Mouse (Mus musculus) heart, embryonic 15.5 days (tissue): ENCODE results near the gene Sos2. TPM values are rescaled to one million over a fixed set of nuclear protein-coding genes. Genes with fewer than 3 reads are reported as not detected.
A peak's percentile ranks its signal among the peaks of the same experiment; 100 is the strongest.
"Not testable (repeated sequence)": the region's sequence is repeated elsewhere in the genome, so short reads cannot be mapped to it uniquely, and the experiment has no call there.

Experiments
- ATAC-seq: fragments of 200-750 bp; cut with Nextera tagmentation; replicated peaks from 2 replicates; pipeline ENCODE4 v1.8.0; 2017; ENCODE audit warnings: low read depth, moderate TSS enrichment; ENCODE audit not compliant: insufficient number of reproducible peaks, insufficient read depth, low FRiP score
- H3K27ac ChIP-seq: fragments of 300-500 bp; sonication (generic); 2 replicates; pipeline ENCODE4 v1.5.1; 2015; ENCODE audit warnings: mild to moderate bottlenecking, inconsistent platforms
- H3K27me3 ChIP-seq: fragments of 300-500 bp; sonication (generic); 2 replicates; pipeline ENCODE4 v1.6.1; 2015; ENCODE audit warnings: inconsistent platforms
- H3K36me3 ChIP-seq: fragments of 300-500 bp; sonication (generic); 2 replicates; pipeline ENCODE4 v1.6.1; 2015; ENCODE audit warnings: mild to moderate bottlenecking, inconsistent platforms
- H3K4me1 ChIP-seq: fragments of 300-500 bp; sonication (generic); replicated peaks from 2 replicates; pipeline ENCODE4 v1.6.1; 2015; ENCODE audit warnings: inconsistent platforms
- H3K4me2 ChIP-seq: fragments of 300-500 bp; sonication (generic); 2 replicates; pipeline ENCODE4 v1.6.1; 2015; ENCODE audit warnings: inconsistent platforms, mild to moderate bottlenecking, moderate library complexity
- H3K4me3 ChIP-seq: fragments of 300-500 bp; sonication (generic); 2 replicates; pipeline ENCODE4 v1.5.1; 2015; ENCODE audit warnings: mild to moderate bottlenecking, inconsistent platforms
- H3K9ac ChIP-seq: fragments of 300-500 bp; sonication (generic); 2 replicates; pipeline ENCODE4 v1.6.1; 2015; ENCODE audit warnings: mild to moderate bottlenecking, inconsistent platforms
- H3K9me3 ChIP-seq: fragments of 300-500 bp; sonication (generic); replicated peaks from 2 replicates; pipeline ENCODE4 v1.6.1; 2016; ENCODE audit warnings: inconsistent platforms
- WGBS: fragments of 180-500 bp; shearing (Covaris S2); methylation state at CpG from one replicate; pipeline ENCODE4 v1.1.7; 2015; ENCODE audit warnings: mixed read lengths; 5-methylcytosine and 5-hydroxymethylcytosine counted together
- polyA plus RNA-seq: library from polyadenylated mRNA; unstranded; fragments of >200 nt; fragmentation: Nextera tagmentation; extraction: Ambion mirVana; gene quantifications from 2 replicates; pipeline ENCODE4 v1.2.1, GENCODE M21; 2015

Sos2 gene
- polyA plus RNA-seq, 1 experiment from 2014 or later, result 6.7 TPM

DNA sequence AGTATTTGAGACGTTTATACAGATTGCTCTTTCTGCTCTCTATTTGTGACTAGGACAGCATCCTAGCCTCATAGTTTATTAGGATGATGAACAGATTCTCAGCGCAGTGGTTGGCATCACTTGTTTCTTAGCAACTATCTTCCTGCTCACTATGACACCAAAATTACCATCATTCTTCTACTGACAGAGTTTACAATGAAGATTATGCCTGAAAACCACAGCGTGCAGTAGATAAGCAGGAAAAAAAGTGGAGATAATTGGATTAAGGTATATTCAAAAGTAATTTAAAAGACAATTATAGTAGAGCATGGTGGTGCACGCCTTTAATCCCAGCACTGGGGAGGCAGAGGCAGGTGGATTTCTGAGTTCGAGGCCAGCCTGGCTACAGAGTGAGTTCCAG, 88.5 kb downstream of the Sos2 start:
- H3K27ac ChIP-seq, result no peak overlapping the region
- no peaks in the 10 kb centered on the region for H3K4me1 ChIP-seq
- H3K36me3 ChIP-seq, result peaks cover 36% of the 10 kb centered on the region
- no peak overlapping the region for H3K9ac ChIP-seq
- no peaks in the 10 kb centered on the region for H3K27me3 ChIP-seq
- WGBS, result 86% methylated on average over 5 of the region's 5 CpGs
- H3K9me3 ChIP-seq, result no peaks in the 10 kb centered on the region
- ATAC-seq, result no peak
- H3K4me3 ChIP-seq, result no peak overlapping the region
- no peak overlapping the region for H3K4me2 ChIP-seq

DNA sequence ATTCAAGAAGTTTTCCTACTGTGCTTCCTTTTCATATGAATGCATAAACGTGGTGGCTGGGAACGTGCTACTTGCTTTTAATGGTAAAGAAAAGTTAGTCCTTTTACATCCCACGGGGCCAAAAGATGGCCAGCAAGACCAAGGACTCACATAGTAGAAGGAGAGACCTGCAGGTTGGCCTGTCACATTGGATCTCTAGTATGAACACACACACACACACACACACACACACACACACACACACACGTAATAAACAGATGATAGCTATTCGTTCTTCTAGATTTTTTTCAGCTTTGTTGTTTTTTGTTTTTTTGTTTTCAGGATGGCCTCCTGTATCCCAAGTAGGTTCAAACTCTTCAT, 98.4 kb downstream of the Sos2 start:
- ATAC-seq, result no peak
- Histone ChIP-seq H3K36me3 (peaks cover 35% of the 10 kb centered on the region), H3K27me3 (no peaks in the 10 kb centered on the region), H3K9me3 (no peaks in the 10 kb centered on the region), H3K9ac (peak overlapping the region; percentile 67), H3K4me1 (peaks cover 12% of the 10 kb centered on the region), H3K27ac (peak overlapping the region; percentile 75), H3K4me3 (peak overlapping the region; percentile 71), H3K4me2 (peak overlapping the region; percentile 67)
- 38% methylated on average over 5 of the region's 5 CpGs for WGBS

DNA sequence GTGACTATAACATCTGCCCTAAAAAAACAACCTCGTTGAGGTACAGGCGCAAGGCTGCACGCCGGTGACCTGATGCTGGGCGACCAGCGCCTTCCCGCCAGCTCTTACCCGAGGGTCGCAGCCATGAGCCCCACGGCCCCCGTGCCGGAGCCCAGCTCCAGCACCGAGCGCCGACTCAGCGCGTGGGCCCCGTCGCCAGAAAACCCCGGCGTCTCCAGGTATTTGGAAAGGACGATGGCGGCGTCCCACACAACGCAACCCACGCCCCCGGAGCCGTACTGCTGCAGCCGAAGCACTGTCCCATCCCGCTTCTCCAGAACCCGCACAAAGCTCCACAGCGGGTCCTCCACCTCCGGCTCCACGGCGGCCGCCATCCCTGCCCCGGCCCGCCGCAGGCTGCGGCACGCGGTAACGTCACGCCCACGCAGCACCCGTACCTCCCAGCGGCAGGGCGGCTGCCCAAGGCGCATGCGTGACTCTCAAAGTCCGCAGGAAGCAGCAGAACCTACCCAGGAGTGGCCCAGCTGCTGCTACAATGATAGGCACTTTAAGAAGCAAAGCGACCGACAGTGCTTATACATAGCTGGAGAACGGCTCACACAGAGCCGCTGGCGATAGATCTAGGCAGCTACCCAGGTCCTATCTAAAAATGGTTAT, 98.9 kb downstream of the Sos2 start, which contains the start of gene Vcpkmt:
Gene Vcpkmt, minus strand, starts transcription at position 416 of the 657 bp plus-strand sequence.
- Histone ChIP-seq H3K9me3 (no peaks in the 10 kb centered on the region), H3K4me3 (peak within 1 kb of the TSS; percentile 71), H3K4me2 (peak within 1 kb of the TSS; percentile 67), H3K27ac (peak within 1 kb of the TSS; percentile 75), H3K27me3 (no peaks in the 10 kb centered on the region), H3K36me3 (peaks cover 40% of the 10 kb centered on the region), H3K9ac (peak within 1 kb of the TSS; percentile 67), H3K4me1 (peaks cover 12% of the 10 kb centered on the region)
- WGBS, result under 1% methylated on average over 56 of the region's 56 CpGs
- ATAC-seq, result peak; percentile 92

DNA sequence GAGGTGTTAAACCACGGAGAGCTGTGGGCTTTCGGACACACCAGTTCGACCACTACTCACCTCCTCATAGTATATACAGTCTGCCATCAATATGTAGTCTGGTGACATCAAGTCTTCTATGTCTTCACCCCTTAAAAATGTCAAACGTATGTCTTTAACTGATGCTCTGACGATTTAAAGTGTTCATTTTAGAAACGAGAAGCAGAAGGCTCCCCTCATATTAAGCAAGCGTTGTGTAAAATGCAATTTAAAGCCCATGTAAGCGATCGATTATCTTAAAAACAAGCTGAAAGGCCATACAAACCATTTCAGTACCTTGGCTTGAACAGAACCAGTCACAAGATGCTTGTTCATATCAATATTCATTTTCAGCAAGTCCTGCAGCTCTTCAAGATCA, 99.4 kb downstream of the Sos2 start:
- H3K27ac ChIP-seq, result peak overlapping the region; percentile 75
- peaks cover 42% of the 10 kb centered on the region for H3K36me3 ChIP-seq
- ATAC-seq, result no peak

DNA sequence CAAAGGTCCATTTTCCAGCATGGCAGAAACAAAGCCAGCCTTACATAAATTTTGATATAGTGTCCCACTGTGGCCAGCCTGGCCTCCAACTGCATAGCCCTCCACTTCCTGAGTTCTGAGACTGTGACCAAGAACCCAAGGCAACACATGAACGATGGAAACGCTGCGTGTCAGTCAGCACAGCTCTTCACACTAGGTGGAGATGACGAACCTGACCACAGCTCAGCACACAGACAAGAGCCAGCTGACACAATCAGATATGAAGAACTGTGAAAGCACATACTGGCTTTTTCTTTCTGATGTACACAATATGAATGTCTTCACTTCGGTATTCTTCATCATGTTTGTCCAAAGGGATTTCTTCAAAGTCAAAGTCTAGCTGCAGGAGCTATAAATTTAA, 102.0 kb downstream of the Sos2 start:
- no peak overlapping the region for H3K4me2 ChIP-seq
- 50% methylated on average over 5 of the region's 5 CpGs for WGBS
- H3K9ac ChIP-seq, result no peak overlapping the region
- H3K27me3 ChIP-seq, result no peaks in the 10 kb centered on the region
- H3K4me3 ChIP-seq, result no peak overlapping the region
- H3K36me3 ChIP-seq, result peaks cover 30% of the 10 kb centered on the region
- H3K4me1 ChIP-seq, result peaks cover 12% of the 10 kb centered on the region
- H3K9me3 ChIP-seq, result no peaks in the 10 kb centered on the region
- H3K27ac ChIP-seq, result no peak overlapping the region
- no peak for ATAC-seq

More for the DNA sequence above, 99.4 kb downstream of the Sos2 start:
- peak overlapping the region; percentile 67 for H3K9ac ChIP-seq
- peak overlapping the region; percentile 71 for H3K4me3 ChIP-seq
- 24% methylated on average over 9 of the region's 9 CpGs for WGBS
- H3K4me1 ChIP-seq, result peaks cover 12% of the 10 kb centered on the region
- no peaks in the 10 kb centered on the region for H3K27me3 ChIP-seq
- H3K4me2 ChIP-seq, result peak overlapping the region; percentile 67
- H3K9me3 ChIP-seq, result no peaks in the 10 kb centered on the region

DNA sequence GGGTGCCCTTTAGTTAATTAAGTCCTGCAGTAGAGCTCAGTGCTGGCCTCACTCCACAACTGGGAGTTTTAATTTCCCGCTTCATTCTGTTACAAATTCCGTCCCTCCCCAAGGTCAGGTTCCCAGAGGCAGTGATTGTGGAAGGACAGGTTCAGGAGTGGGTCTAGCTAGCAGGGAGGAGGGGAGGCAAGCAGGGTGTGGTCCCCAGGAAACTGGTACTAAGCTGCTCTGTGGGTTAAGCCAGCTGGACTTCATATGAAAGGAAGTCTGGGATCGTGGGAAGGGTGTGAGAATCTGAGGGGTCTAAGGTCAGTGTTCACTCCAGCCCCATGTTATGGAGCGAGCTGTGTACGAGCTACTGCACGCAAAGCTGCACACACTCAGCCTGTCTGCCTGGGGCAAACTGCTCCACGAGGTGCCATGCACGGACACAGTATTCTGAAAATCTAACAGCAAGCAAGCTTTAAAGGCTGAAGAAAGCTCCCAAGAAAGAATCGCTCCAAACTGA, 105.5 kb downstream of the Sos2 start:
- H3K36me3 ChIP-seq, result peaks cover 27% of the 10 kb centered on the region
- no peak overlapping the region for H3K4me2 ChIP-seq
- H3K4me3 ChIP-seq, result no peak overlapping the region
- H3K4me1 ChIP-seq, result peaks cover 15% of the 10 kb centered on the region
- no peak overlapping the region for H3K9ac ChIP-seq
- no peaks in the 10 kb centered on the region for H3K27me3 ChIP-seq
- no peaks in the 10 kb centered on the region for H3K9me3 ChIP-seq
- 84% methylated on average over 9 of the region's 9 CpGs for WGBS
- no peak overlapping the region for H3K27ac ChIP-seq
- ATAC-seq, result no peak

DNA sequence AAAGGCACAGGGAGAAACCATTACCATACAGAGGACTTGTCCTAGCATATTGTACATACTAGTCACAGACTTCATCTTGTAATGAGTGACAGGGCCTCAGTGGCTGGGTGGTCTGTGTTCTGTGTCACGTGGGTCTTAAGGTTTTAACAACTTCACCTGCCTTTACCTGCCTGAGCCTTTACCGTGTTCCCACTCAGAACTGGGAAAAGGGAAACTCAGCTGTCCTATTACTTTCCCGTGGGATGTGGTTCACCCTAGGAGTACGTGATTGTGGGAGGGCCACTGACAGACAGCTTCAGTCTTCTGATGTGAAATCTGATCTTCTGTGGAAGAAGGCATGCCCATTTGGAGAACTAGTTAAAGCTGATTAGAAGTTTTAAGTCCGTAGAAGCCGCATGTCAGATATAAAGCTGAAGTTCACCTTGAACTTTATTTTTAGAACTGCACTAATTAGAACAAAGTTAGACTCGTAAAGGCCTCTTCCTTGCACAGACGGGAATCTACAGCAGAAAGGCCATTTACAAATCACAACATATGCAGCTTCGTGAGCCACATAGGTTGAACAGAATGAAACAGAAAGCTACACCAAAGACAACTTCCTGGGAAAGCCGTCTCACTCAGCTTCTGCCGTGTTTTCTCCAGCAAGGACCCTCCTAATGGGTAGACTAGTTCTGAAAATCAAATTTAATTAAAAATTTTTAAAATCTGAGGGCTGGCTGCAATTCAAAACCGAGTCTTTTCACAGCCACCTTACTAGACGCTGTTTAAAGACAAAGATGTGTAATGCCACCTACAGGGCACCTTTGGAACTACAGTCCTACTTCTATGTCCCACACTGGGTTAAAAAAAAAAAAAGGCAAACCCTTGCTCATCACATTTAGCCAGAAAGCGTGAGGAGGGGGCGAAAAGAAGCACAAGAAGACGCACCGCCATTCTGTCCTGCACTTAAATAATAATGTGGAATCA, 107.5 kb downstream of the Sos2 start:
- WGBS, result 18% methylated on average over 17 of the region's 17 CpGs
- Histone ChIP-seq H3K27ac (peak overlapping the region; percentile 16; the same call in 1 of the 2 replicates), H3K27me3 (no peaks in the 10 kb centered on the region), H3K4me3 (peak overlapping the region; percentile 47), H3K36me3 (peaks cover 23% of the 10 kb centered on the region), H3K9ac (peak overlapping the region; percentile 49), H3K4me1 (peaks cover 7% of the 10 kb centered on the region), H3K4me2 (peak overlapping the region; percentile 61), H3K9me3 (no peaks in the 10 kb centered on the region)
- ATAC-seq, result no peak

DNA sequence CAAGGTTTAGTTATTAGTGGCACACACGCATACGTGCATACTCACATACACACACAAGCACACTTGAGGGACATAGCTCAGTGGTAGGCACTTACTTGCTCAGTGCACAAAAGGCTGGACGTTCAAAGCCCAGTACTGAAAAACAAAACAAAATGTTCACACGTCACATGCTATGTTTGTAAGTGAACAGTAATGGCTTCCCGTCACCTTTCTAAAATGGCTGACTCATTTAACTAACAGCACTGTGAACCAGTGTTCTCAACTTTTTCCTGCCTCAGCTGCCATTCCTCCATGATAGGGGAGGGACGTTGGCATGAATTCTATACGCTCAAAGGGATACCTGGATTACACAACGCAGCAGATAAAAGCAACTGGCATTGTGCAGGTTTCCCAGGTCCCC, 108.4 kb downstream of the Sos2 start:
- no peak overlapping the region for H3K4me2 ChIP-seq
- no peak overlapping the region for H3K4me3 ChIP-seq
- H3K9ac ChIP-seq, result no peak overlapping the region
- no peaks in the 10 kb centered on the region for H3K9me3 ChIP-seq
- ATAC-seq, result no peak
- WGBS, result 92% methylated on average over 8 of the region's 8 CpGs
- H3K36me3 ChIP-seq, result peaks cover 15% of the 10 kb centered on the region
- H3K27ac ChIP-seq, result no peak overlapping the region
- peaks cover 7% of the 10 kb centered on the region for H3K4me1 ChIP-seq
- H3K27me3 ChIP-seq, result no peaks in the 10 kb centered on the region

DNA sequence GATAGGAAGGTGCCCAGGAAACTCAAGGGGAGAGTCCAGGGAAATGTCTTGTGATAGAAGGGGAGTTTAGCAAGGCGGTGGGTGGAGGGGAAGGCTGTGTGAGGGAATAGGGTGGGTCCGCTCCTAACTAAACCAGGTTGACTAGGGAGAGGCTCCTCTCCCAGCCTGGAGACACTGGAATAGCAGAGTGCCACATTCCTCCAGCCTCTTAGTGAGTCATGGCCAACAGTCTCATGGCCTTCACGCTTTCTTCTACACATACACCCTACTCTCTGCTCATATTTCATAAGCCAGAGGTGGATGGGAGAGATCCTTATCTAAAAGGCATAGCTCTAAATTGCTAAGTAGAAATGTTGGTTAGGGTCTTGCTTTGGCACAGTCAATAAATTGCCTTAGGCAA, 111.7 kb downstream of the Sos2 start:
- Histone ChIP-seq H3K9me3 (no peaks in the 10 kb centered on the region), H3K4me1 (peaks cover 10% of the 10 kb centered on the region), H3K4me3 (no peak overlapping the region), H3K36me3 (no peaks in the 10 kb centered on the region), H3K4me2 (no peak overlapping the region), H3K9ac (no peak overlapping the region), H3K27me3 (no peaks in the 10 kb centered on the region), H3K27ac (no peak overlapping the region)
- 88% methylated on average over 3 of the region's 3 CpGs for WGBS
- ATAC-seq, result no peak

DNA sequence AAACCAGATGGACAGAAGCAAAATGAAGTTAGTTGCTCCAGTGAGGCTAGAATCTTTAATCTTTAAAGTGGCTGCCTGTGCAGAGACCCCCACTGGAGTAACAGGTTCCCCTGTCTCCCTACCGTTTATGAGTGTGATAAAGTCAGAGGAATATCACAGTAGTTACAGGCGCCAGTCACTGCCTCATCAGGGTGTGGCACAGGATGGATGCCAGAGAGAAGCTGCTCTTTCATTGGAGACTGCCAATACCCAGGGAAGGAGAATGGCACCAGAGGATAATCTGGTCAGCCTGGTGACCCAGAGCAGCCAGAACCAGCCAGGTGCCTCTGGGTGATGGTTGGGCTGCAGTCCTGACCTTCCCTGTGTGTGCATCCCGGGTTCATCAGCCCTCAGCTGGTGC, 113.4 kb downstream of the Sos2 start:
- no peaks in the 10 kb centered on the region for H3K27me3 ChIP-seq
- H3K27ac ChIP-seq, result no peak overlapping the region
- peaks cover 4% of the 10 kb centered on the region for H3K4me1 ChIP-seq
- H3K4me2 ChIP-seq, result no peak overlapping the region
- H3K9ac ChIP-seq, result no peak overlapping the region
- no peaks in the 10 kb centered on the region for H3K36me3 ChIP-seq
- no peak overlapping the region for H3K4me3 ChIP-seq
- ATAC-seq, result no peak
- no peaks in the 10 kb centered on the region for H3K9me3 ChIP-seq
- WGBS, result 68% methylated on average over 3 of the region's 3 CpGs

DNA sequence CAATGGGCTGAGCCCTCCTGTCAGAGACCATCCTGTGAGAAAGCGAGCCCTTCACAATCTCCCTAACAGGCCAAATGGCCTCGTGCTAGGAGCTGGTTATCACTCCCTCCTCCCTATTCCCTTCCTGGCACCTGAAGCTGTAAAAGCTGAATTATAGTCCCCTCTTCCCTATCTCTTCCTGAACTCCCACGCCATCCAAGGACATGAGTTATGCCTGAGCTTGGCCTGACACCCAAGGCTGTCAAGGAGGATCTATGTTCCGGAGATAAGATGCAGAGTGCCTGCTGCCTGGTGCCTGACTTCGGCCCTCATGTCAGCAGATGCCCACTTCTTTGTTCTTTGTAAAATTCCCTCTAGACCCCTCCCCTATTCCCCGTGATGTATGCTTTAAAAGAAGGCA, 120.6 kb downstream of the Sos2 start:
- H3K9me3 ChIP-seq, H3K27ac ChIP-seq, H3K4me3 ChIP-seq, H3K9ac ChIP-seq, H3K27me3 ChIP-seq, H3K36me3 ChIP-seq, ATAC-seq, H3K4me1 ChIP-seq, H3K4me2 ChIP-seq: not testable (repeated sequence)
- WGBS, result 77% methylated on average over 6 of the region's 6 CpGs
